Comparison of ENCODE assay signal across 18 mouse cellular contexts in genomic region chr6:81697284-81697683, GRCm38 (mm10).
DNase-seq lines count a peak whose midpoint lies in the region; TF ChIP-seq lines count a peak whose summit lies in the region.
"Had no signal": no experiment of that assay in that cellular context is flagged by ENCODE, and none has a peak within 500 bp of the region (broad histone marks: within the 10 kb centered on the region; RNA-seq: fewer than 3 reads in every experiment).

No protein-coding gene starts in this region.

- H3K4me1 ChIP-seq in heart, adult 2 months (ENCODE audit: control insufficient read depth, insufficient read depth, low read length), result no peaks in the 10 kb centered on the region
- H3K4me1 ChIP-seq: embryonic facial prominence, embryonic 10.5 days; embryonic facial prominence, embryonic 12.5 days; forebrain, embryonic 13.5 days; forebrain, embryonic 15.5 days had no signal

- H3K27ac ChIP-seq in heart, adult 2 months, result no peak overlapping the region
- 0 out of 2 replicates have a peak overlapping the region, but pooled peaks have one; percentile 8 for H3K27ac ChIP-seq in left cerebral cortex, adult 2 months
- H3K27ac ChIP-seq: embryonic facial prominence, embryonic 10.5 days; embryonic facial prominence, embryonic 12.5 days; forebrain, embryonic 13.5 days; forebrain, embryonic 15.5 days had no signal

- no peak for TF ChIP-seq EP300 in heart, adult 2 months (IDR thresholded peaks at IDR 0.05; ENCODE audit: insufficient read depth, low read depth, low read length)

- TF ChIP-seq CTCF in heart, adult 2 months (IDR thresholded peaks at IDR 0.05), result no peak
- no peak for TF ChIP-seq CTCF in left cerebral cortex, adult 2 months (IDR thresholded peaks at IDR 0.05)

- H3K79me2 ChIP-seq in heart, adult 2 months (replicated peaks; ENCODE audit: control insufficient read depth, insufficient read depth, low read length), result no peaks in the 10 kb centered on the region

- H3K9ac ChIP-seq in heart, adult 2 months (ENCODE audit: low read depth, low read length), result no peak overlapping the region
- H3K9ac ChIP-seq: embryonic facial prominence, embryonic 12.5 days; forebrain, embryonic 13.5 days; forebrain, embryonic 15.5 days had no signal

- DNase-seq in heart, adult 11 months, result peak; percentile 24
- DNase-seq in heart, adult 2 months, result no peak
- no peak for DNase-seq in left cerebral cortex, adult 2 months (ENCODE audit: extremely low spot score in 1 of 2, low spot score in 2 of 2)
- no peak for DNase-seq in left cerebral cortex, postnatal 4 days
- DNase-seq in telencephalon, adult 2 months (ENCODE audit: low read depth, low spot score), result peak; percentile 49
- DNase-seq in layer of hippocampus, postnatal 10 days (ENCODE audit: low spot score in 2 of 2), result no peak
- DNase-seq: adrenal gland, adult 2 months; adrenal gland, postnatal 10 days; adrenal gland, postnatal 25 days; cerebellum, adult 11-12 months; cerebellum, adult 2 months; cerebellum, adult 9-10 months; cerebellum, postnatal 10 days; cerebellum, postnatal 25 days had no signal

- intact Hi-C loops in heart, adult 2 months (cut with DNase I), result no loop called here
- intact Hi-C loops in left cerebral cortex, adult 2 months (cut with DNase I), result no loop called here
- intact Hi-C loops in left cerebral cortex, postnatal 4 days (cut with DNase I), result no loop called here

- no peak for TF ChIP-seq POLR2A in heart, adult 2 months (IDR thresholded peaks at IDR 0.05; ENCODE audit: insufficient read depth, low read depth, low read length)

- H3K27me3 ChIP-seq in heart, adult 2 months (ENCODE audit: control insufficient read depth, insufficient read depth, low read length), result no peaks in the 10 kb centered on the region
- H3K27me3 ChIP-seq: embryonic facial prominence, embryonic 12.5 days; forebrain, embryonic 13.5 days; forebrain, embryonic 15.5 days had no signal

- H3K36me3 ChIP-seq in heart, adult 2 months (ENCODE audit: control insufficient read depth, insufficient read depth, low read length), result no peaks in the 10 kb centered on the region
- H3K36me3 ChIP-seq: embryonic facial prominence, embryonic 10.5 days; embryonic facial prominence, embryonic 12.5 days; forebrain, embryonic 15.5 days had no signal

- 54% methylated on average over 7 of the region's 7 CpGs for WGBS in heart, adult 2 months

- H3K4me3 ChIP-seq in heart, adult 2 months, result no peak overlapping the region
- no peak overlapping the region for H3K4me3 ChIP-seq in left cerebral cortex, adult 2 months
- H3K4me3 ChIP-seq: embryonic facial prominence, embryonic 10.5 days; embryonic facial prominence, embryonic 12.5 days; forebrain, embryonic 13.5 days; forebrain, embryonic 15.5 days had no signal

Comparison
In these comparisons a context has a peak if more than half of its experiments do, and no peak if none do; other contexts are left out.
1. DNase-seq: peak in heart, adult 11 months (single experiment) and telencephalon, adult 2 months (single experiment); none in heart, adult 2 months (0 of 2), left cerebral cortex, adult 2 months (0 of 2), left cerebral cortex, postnatal 4 days (single experiment) and layer of hippocampus, postnatal 10 days (0 of 2).